Mouse (Mus musculus): Measurements from ENCODE around the gene Gpam.

- TF ChIP-seq POLR2A (IDR thresholded peaks at IDR 0.05; ENCODE audit: insufficient read depth, low read depth, low read length) (no peak), CTCF (IDR thresholded peaks at IDR 0.05) (no peak)
These were observed 32.8 kb upstream of the Gpam start for GRCm38 (mm10) chr19:55159826-55160225.

All from heart, adult 2 months (tissue).